Mouse (Mus musculus): ENCODE measurements around the gene Ccdc106. TPM values are rescaled to one million over a fixed set of nuclear protein-coding genes. Genes with fewer than 3 reads are reported as not detected.
"Not testable (repeated sequence)": the region's sequence is repeated elsewhere in the genome, so short reads cannot be mapped to it uniquely, and the experiment has no call there.

The Ccdc106 gene
- not detected for polyA plus RNA-seq (2017; shearing (Covaris generic))

GRCm38 (mm10) chr7:5020000-5020681 lies at the start of gene Ccdc106, which contains the start of gene Zfp865:
Ccdc106 (plus strand) TSS chr7:5020553.
Zfp865 (plus strand) TSS chr7:5020376.
- ATAC-seq = peak; percentile 88

- ATAC-seq = no peak
These were observed 49.3 kb upstream of the Ccdc106 start, which contains the start of gene Sbk3 for GRCm38 (mm10) chr7:4971068-4971467. Sbk3 (minus strand) TSS chr7:4971168.

GRCm38 (mm10) chr7:4971710-4972109 lies 48.6 kb upstream of the Ccdc106 start:
- ATAC-seq = no peak

GRCm38 (mm10) chr7:4972321-4973047 lies 47.9 kb upstream of the Ccdc106 start:
- no peak for ATAC-seq

GRCm38 (mm10) chr7:4975455-4975854 lies 44.9 kb upstream of the Ccdc106 start:
- ATAC-seq = no peak

GRCm38 (mm10) chr7:4976832-4977231 lies 43.5 kb upstream of the Ccdc106 start:
- no peak for ATAC-seq

- ATAC-seq = no peak
These were observed 32.1 kb upstream of the Ccdc106 start for GRCm38 (mm10) chr7:4988250-4988649.

- ATAC-seq = no peak
These were observed 26.9 kb upstream of the Ccdc106 start for GRCm38 (mm10) chr7:4993347-4993998.

GRCm38 (mm10) chr7:4993999-4994788 lies 26.2 kb upstream of the Ccdc106 start:
- no peak for ATAC-seq

GRCm38 (mm10) chr7:4995268-4996002 lies 24.9 kb upstream of the Ccdc106 start:
- ATAC-seq = peak; percentile 33

GRCm38 (mm10) chr7:4996003-4996895 lies 24.1 kb upstream of the Ccdc106 start, which contains the start of gene Zfp579:
Zfp579 (minus strand) TSS chr7:4996158.
- ATAC-seq = peak; percentile 72

GRCm38 (mm10) chr7:4996934-4997333 lies 23.4 kb upstream of the Ccdc106 start:
- ATAC-seq = no peak

- peak; percentile 47 for ATAC-seq
These were observed 20.5 kb upstream of the Ccdc106 start for GRCm38 (mm10) chr7:4999876-5000275.

GRCm38 (mm10) chr7:5002876-5003275 lies 17.5 kb upstream of the Ccdc106 start:
- ATAC-seq = not testable (repeated sequence)

GRCm38 (mm10) chr7:5008229-5008628 lies 12.1 kb upstream of the Ccdc106 start:
- ATAC-seq = no peak

GRCm38 (mm10) chr7:5012681-5013513 lies 7.5 kb upstream of the Ccdc106 start:
- no peak for ATAC-seq

- peak; percentile 74 for ATAC-seq
These were observed 5.9 kb upstream of the Ccdc106 start, which contains the start of the genes Zfp524 and Fiz1 for GRCm38 (mm10) chr7:5014251-5015117. Zfp524 (plus strand) TSS chr7:5014415. Fiz1 (minus strand) TSS chr7:5014697.
